Mouse (Mus musculus) intestine, embryonic 15.5 days (tissue): Measurements from ENCODE around the gene Ufm1. TPM values are rescaled to one million over a fixed set of nuclear protein-coding genes. Genes with fewer than 3 reads are reported as not detected.

ENCODE experiments used
- ATAC-seq: fragments of 200-750 bp; cut with Nextera tagmentation; 2 replicates; pipeline ENCODE4 v1.8.0; 2017; ENCODE audit warnings: moderate TSS enrichment, moderate library complexity
- H3K27ac ChIP-seq: fragments of 300-500 bp; sonication (generic); 2 replicates; pipeline ENCODE4 v1.5.1; 2015; ENCODE audit warnings: mild to moderate bottlenecking, inconsistent platforms
- H3K27me3 ChIP-seq: fragments of 300-500 bp; sonication (generic); replicated peaks from 2 replicates; pipeline ENCODE4 v1.6.1; 2015; ENCODE audit warnings: inconsistent platforms
- H3K36me3 ChIP-seq: fragments of 300-500 bp; sonication (generic); 2 replicates; pipeline ENCODE4 v1.6.1; 2015; ENCODE audit warnings: inconsistent platforms
- H3K4me1 ChIP-seq: fragments of 300-500 bp; sonication (generic); replicated peaks from 2 replicates; pipeline ENCODE4 v1.6.1; 2015; ENCODE audit warnings: inconsistent platforms
- H3K4me2 ChIP-seq: fragments of 300-500 bp; sonication (generic); replicated peaks from 2 replicates; pipeline ENCODE4 v1.6.1; 2015; ENCODE audit warnings: mild to moderate bottlenecking, inconsistent platforms
- H3K4me3 ChIP-seq: fragments of 300-500 bp; sonication (generic); replicated peaks from 2 replicates; pipeline ENCODE4 v1.5.1; 2015; ENCODE audit warnings: inconsistent platforms
- H3K9ac ChIP-seq: fragments of 300-500 bp; sonication (generic); 2 replicates; pipeline ENCODE4 v1.6.1; 2015; ENCODE audit warnings: inconsistent platforms
- H3K9me3 ChIP-seq: fragments of 300-500 bp; sonication (generic); 2 replicates; pipeline ENCODE4 v1.6.1; 2016; ENCODE audit warnings: inconsistent platforms
- WGBS: fragments of 180-500 bp; shearing (Covaris S2); methylation state at CpG from one replicate; pipeline ENCODE4 v1.1.7; 2015; 5-methylcytosine and 5-hydroxymethylcytosine counted together
- polyA plus RNA-seq: library from polyadenylated mRNA; unstranded; fragments of >200 nt; fragmentation: Nextera tagmentation; extraction: Ambion mirVana; gene quantifications from 2 replicates; pipeline ENCODE4 v1.2.1, GENCODE M21; 2015

Ufm1 gene
- polyA plus RNA-seq, 1 experiment from 2014 or later: 133 TPM

DNA sequence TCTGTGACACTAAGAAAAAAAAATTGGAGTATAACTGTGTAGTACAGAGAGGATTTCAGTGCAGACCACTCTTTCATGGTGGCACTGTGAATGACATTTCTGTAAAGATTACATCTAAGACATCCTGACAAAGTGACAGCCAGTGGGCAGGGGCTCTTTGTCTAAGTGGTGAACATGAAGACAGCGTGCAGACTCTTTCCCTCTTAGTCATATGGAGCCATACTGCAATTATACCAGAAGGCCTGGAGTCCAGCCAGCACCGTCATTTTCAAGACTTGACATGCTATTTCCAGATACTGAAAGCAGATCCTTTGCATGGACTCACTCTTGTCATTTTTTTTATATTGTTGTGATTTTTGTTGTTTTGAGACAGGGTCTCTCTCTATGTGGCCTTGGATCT lies 29.4 kb downstream of the Ufm1 start:
- 80% methylated on average over 2 of the region's 2 CpGs for WGBS
- H3K36me3 ChIP-seq: no peaks in the 10 kb centered on the region

DNA sequence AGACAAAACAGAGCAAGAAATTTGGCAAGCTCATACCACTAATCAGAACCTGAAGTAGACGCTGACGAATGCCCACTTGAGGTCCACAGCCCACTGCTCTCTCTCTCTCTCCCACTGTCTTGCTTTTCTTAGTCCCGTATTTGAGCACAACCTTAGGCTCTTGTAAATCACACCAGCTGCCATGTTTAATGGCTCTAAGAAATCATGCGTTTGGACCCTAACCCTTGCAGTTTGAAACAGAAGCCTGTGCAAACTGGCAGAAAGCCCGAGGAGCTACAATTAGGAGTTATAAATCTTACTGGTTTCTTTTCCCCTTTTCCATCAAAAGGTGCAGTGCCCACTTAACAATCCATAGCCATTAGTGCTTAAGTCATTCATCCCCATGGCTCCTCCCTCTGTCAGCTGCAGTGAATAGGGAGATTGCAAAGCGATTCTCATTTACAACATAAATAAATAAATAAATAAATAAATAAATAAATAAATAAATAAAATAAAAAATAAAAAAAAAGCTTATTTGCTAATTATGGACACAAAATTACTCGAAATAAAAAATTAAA lies 50.1 kb downstream of the Ufm1 start:
- H3K27ac ChIP-seq: no peak overlapping the region
- H3K4me1 ChIP-seq: no peaks in the 10 kb centered on the region
- 48% methylated on average over 7 of the region's 7 CpGs for WGBS
- ATAC-seq: no peak
- no peak overlapping the region for H3K4me3 ChIP-seq
- H3K36me3 ChIP-seq: no peaks in the 10 kb centered on the region
- H3K9me3 ChIP-seq: no peaks in the 10 kb centered on the region
- no peak overlapping the region for H3K9ac ChIP-seq
- no peaks in the 10 kb centered on the region; the same call in 1 of the 2 replicates for H3K27me3 ChIP-seq
- no peak overlapping the region for H3K4me2 ChIP-seq

More for the DNA sequence above, 29.4 kb downstream of the Ufm1 start:
- H3K27me3 ChIP-seq: no peaks in the 10 kb centered on the region
- no peaks in the 10 kb centered on the region for H3K9me3 ChIP-seq
- no peak overlapping the region for H3K4me3 ChIP-seq
- no peak overlapping the region for H3K27ac ChIP-seq
- ATAC-seq: no peak
- no peak overlapping the region for H3K9ac ChIP-seq
- H3K4me2 ChIP-seq: no peak overlapping the region
- H3K4me1 ChIP-seq: no peaks in the 10 kb centered on the region

Other genes starting within 250 kb of the Ufm1 start
- gene Frem2, start 206.5 kb downstream of the Ufm1 start, polyA plus RNA-seq: 7.1 and 8.0 TPM in 2 replicates
- not detected in 2 replicates for gene Gm10985, start 18.7 kb downstream of the Ufm1 start, polyA plus RNA-seq